Mouse (Mus musculus) midbrain, embryonic 13.5 days (tissue): ENCODE data around the gene Cmas. TPM values are rescaled to one million over a fixed set of nuclear protein-coding genes. Genes with fewer than 3 reads are reported as not detected.
A peak's percentile ranks its signal among the peaks of the same experiment; 100 is the strongest.

Experiments used
- ATAC-seq: fragments of 200-750 bp; cut with Nextera tagmentation; 2 replicates; pipeline ENCODE4 v1.8.0; 2017; ENCODE audit warnings: mild to moderate bottlenecking, moderate TSS enrichment, moderate library complexity
- H3K27ac ChIP-seq: fragments of 300-500 bp; sonication (generic); 2 replicates; pipeline ENCODE4 v1.5.1; 2015; ENCODE audit warnings: inconsistent platforms, mild to moderate bottlenecking, moderate library complexity
- H3K27me3 ChIP-seq: fragments of 300-500 bp; sonication (generic); 2 replicates; pipeline ENCODE4 v1.6.1; 2015; ENCODE audit warnings: mild to moderate bottlenecking, inconsistent platforms
- H3K36me3 ChIP-seq: fragments of 300-500 bp; sonication (generic); 2 replicates; pipeline ENCODE4 v1.6.1; 2015; ENCODE audit warnings: mild to moderate bottlenecking, inconsistent platforms
- H3K4me1 ChIP-seq: fragments of 300-500 bp; sonication (generic); replicated peaks from 2 replicates; pipeline ENCODE4 v1.6.1; 2015; ENCODE audit warnings: inconsistent platforms
- H3K4me2 ChIP-seq: fragments of 300-500 bp; sonication (generic); replicated peaks from 2 replicates; pipeline ENCODE4 v1.6.1; 2015; ENCODE audit warnings: moderate library complexity, mild to moderate bottlenecking, inconsistent platforms
- H3K4me3 ChIP-seq: fragments of 300-500 bp; sonication (generic); replicated peaks from 2 replicates; pipeline ENCODE4 v1.5.1; 2015; ENCODE audit warnings: mild to moderate bottlenecking, inconsistent platforms
- H3K9ac ChIP-seq: fragments of 300-500 bp; sonication (generic); replicated peaks from 2 replicates; pipeline ENCODE4 v1.6.1; 2015; ENCODE audit warnings: mild to moderate bottlenecking, inconsistent platforms
- H3K9me3 ChIP-seq: fragments of 300-500 bp; sonication (generic); 2 replicates; pipeline ENCODE4 v1.6.1; 2016; ENCODE audit warnings: mild to moderate bottlenecking, inconsistent platforms
- WGBS: fragments of 180-500 bp; shearing (Covaris S2); methylation state at CpG from one replicate; pipeline ENCODE4 v1.1.7; 2015; 5-methylcytosine and 5-hydroxymethylcytosine counted together
- polyA plus RNA-seq: library from polyadenylated mRNA; unstranded; fragments of >200 nt; fragmentation: Nextera tagmentation; extraction: Ambion mirVana; gene quantifications from 2 replicates; pipeline ENCODE4 v1.2.1, GENCODE M21; 2015

The Cmas gene
- polyA plus RNA-seq, 1 experiment from 2014 or later: 183 TPM

DNA sequence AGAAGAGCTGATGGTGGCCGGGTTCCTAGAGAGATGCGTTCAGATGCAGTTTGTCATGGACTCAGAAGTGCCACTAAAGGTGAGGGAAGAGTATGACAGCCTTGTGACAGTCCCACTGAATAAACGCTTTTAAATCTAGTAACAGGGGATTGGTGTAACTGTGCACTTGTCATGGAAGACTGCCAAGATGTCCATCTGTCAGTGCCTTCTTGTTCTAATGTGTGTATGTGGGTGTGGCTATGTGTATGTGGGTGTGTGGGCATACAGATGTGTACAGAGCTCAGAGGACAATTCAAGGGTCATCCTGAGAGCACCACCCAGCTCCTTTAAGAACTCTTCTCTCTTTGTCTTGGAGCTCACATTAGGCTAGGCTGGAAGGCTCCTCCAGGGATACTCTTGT is 59.0 kb downstream of the Cmas start:
- Histone ChIP-seq H3K4me1 (peaks cover 5% of the 10 kb centered on the region; the same call in 1 of the 2 replicates), H3K9ac (no peak overlapping the region), H3K27ac (0 out of 2 replicates have a peak overlapping the region, but pooled peaks have one; percentile 25), H3K4me3 (no peak overlapping the region), H3K27me3 (no peaks in the 10 kb centered on the region), H3K9me3 (no peaks in the 10 kb centered on the region), H3K36me3 (no peaks in the 10 kb centered on the region), H3K4me2 (no peak overlapping the region)
- 74% methylated on average over 3 of the region's 3 CpGs for WGBS
- ATAC-seq: no peak

DNA sequence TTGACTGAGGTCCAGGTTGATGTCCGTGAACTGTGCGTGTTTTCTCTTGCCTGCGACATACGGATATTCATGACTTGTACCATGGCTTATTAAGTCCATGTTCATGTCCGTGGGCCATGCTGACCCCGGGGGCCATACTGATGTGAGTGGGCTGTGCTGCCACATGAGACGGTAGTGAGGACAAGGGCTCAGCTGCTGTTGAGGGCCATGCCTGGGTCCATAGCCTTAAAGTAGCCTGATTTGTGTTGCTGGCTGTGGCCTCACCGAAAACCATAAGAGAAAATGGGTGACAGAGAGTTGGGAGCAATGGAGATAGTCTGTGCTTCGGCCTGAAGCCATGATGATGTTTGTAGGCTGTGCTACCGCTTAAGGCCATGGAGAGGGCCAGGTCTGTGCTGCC is 61.8 kb downstream of the Cmas start:
- ATAC-seq: no peak
- 96% methylated on average over 10 of the region's 10 CpGs for WGBS
- H3K27me3 ChIP-seq: no peaks in the 10 kb centered on the region
- no peaks in the 10 kb centered on the region for H3K9me3 ChIP-seq
- H3K27ac ChIP-seq: no peak overlapping the region
- H3K9ac ChIP-seq: no peak overlapping the region
- no peak overlapping the region for H3K4me3 ChIP-seq
- H3K4me1 ChIP-seq: peaks cover 5% of the 10 kb centered on the region; the same call in 1 of the 2 replicates
- H3K36me3 ChIP-seq: no peaks in the 10 kb centered on the region
- no peak overlapping the region for H3K4me2 ChIP-seq

DNA sequence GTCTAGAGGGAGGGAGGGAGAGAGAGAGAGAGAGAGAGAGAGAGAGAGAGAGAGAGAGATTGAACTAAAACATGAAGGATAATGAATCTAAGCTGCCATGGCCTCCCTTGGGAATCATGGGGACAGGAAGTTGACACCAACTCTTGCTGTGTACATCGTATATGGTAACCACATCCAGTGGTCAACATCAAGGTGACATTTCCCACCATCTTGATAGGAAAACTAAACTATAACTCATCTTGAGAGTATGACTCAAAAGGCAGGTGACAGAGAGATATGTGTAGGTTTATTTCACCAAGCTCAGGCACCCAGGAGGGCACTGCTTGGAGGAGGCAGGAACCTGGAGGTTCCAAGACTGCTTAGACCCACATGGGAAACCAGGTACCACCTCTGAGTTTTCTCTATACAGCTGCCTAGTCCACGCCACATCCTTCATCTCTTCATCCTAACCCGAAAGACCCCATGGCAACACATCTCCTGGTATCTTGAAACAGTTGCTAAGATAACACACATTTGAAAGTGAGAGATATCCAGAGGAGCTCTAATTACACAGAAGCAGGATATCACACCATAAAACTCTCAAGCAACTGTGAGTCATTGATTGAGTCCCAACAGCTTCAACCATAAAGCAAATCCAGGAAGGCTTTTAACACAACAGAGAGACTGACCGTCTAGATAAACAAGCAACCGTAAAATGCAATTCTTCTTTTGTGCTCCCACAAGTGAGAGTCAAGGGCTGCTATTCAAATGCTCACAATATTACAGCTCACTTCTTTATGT is 66.7 kb downstream of the Cmas start:
- Histone ChIP-seq H3K4me2 (no peak overlapping the region), H3K27me3 (no peaks in the 10 kb centered on the region), H3K4me1 (no peaks in the 10 kb centered on the region), H3K36me3 (peaks cover 4% of the 10 kb centered on the region), H3K9ac (no peak overlapping the region), H3K9me3 (no peaks in the 10 kb centered on the region), H3K4me3 (no peak overlapping the region), H3K27ac (no peak overlapping the region)
- 87% methylated on average over 5 of the region's 5 CpGs for WGBS
- ATAC-seq: no peak

Other genes starting within 250 kb of the Cmas start
- 466 and 473 TPM in 2 replicates for gene Ldhb, start 248.7 kb upstream of the Cmas start, polyA plus RNA-seq
- 11.0 and 11.4 TPM in 2 replicates for gene Kcnj8, start 185.1 kb upstream of the Cmas start, polyA plus RNA-seq
- gene Abcc9, start 54.4 kb upstream of the Cmas start, polyA plus RNA-seq: 2.7 and 3.1 TPM in 2 replicates
- gene Sult6b2, start 47.8 kb downstream of the Cmas start, polyA plus RNA-seq: 0.18 and 0.26 TPM in 2 replicates
- 8.0 and 8.4 TPM in 2 replicates for gene St8sia1, start 207.8 kb downstream of the Cmas start, polyA plus RNA-seq